Mouse (Mus musculus) heart, embryonic 12.5 days (tissue): ENCODE measurements around the gene Zfp423. TPM values are rescaled to one million over a fixed set of nuclear protein-coding genes. Genes with fewer than 3 reads are reported as not detected.
A peak's percentile ranks its signal among the peaks of the same experiment; 100 is the strongest.

ENCODE experiments used
- ATAC-seq: fragments of 200-750 bp; cut with Nextera tagmentation; 2 replicates; pipeline ENCODE4 v1.8.0; 2017; ENCODE audit warnings: moderate TSS enrichment, moderate library complexity; ENCODE audit not compliant: insufficient number of reproducible peaks, low FRiP score
- H3K27ac ChIP-seq: fragments of 300-500 bp; sonication (generic); 2 replicates; pipeline ENCODE4 v1.5.1; 2016; ENCODE audit warnings: mild to moderate bottlenecking, moderate library complexity; ENCODE audit not compliant: poor library complexity, severe bottlenecking
- H3K27me3 ChIP-seq: fragments of 300-500 bp; sonication (generic); replicated peaks from 2 replicates; pipeline ENCODE4 v1.6.1; 2016; ENCODE audit warnings: mild to moderate bottlenecking, moderate library complexity
- H3K36me3 ChIP-seq: fragments of 300-500 bp; sonication (generic); 2 replicates; pipeline ENCODE4 v1.6.1; 2016; ENCODE audit warnings: mild to moderate bottlenecking, moderate library complexity
- H3K4me1 ChIP-seq: fragments of 300-500 bp; sonication (generic); replicated peaks from 2 replicates; pipeline ENCODE4 v1.6.1; 2016; ENCODE audit warnings: mild to moderate bottlenecking
- H3K4me2 ChIP-seq: fragments of 300-500 bp; sonication (generic); 2 replicates; pipeline ENCODE4 v1.6.1; 2016; ENCODE audit warnings: mild to moderate bottlenecking, moderate library complexity
- H3K4me3 ChIP-seq: fragments of 300-500 bp; sonication (generic); 2 replicates; pipeline ENCODE4 v1.5.1; 2016; ENCODE audit warnings: mild to moderate bottlenecking
- H3K9ac ChIP-seq: fragments of 300-500 bp; sonication (generic); 2 replicates; pipeline ENCODE4 v1.6.1; 2016; ENCODE audit warnings: mild to moderate bottlenecking, moderate library complexity
- H3K9me3 ChIP-seq: fragments of 300-500 bp; sonication (generic); replicated peaks from 2 replicates; pipeline ENCODE4 v1.6.1; 2016; ENCODE audit warnings: mild to moderate bottlenecking, moderate library complexity
- WGBS: fragments of 180-500 bp; shearing (Covaris S2); methylation state at CpG from one replicate; pipeline ENCODE4 v1.1.7; 2016; 5-methylcytosine and 5-hydroxymethylcytosine counted together
- polyA plus RNA-seq: library from polyadenylated mRNA; unstranded; fragments of >200 nt; fragmentation: Nextera tagmentation; extraction: Ambion mirVana; gene quantifications from 2 replicates; pipeline ENCODE4 v1.2.1, GENCODE M21; 2016

Gene Zfp423
- polyA plus RNA-seq, 1 experiment from 2014 or later, result 6.3 TPM

DNA sequence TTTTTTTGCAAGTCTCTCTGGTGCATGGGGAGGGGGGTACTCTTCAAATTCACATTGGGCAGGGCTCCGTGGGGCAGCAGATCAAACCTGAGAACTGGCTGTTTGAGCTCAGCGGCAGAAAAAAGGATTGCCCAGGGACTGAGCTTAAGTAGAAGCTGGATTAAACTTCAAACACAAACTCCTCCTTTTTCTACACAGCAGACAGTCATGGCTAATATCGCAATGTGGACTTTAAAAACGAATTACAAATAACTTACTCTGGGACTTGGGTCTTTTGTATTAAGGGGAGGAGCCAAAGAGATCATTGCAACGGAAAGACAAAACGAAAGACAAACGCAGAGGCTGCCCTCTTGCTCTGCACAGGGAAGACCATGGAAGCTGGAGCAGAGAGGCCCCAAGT lies 136.2 kb downstream of the Zfp423 start:
- Histone ChIP-seq H3K4me3 (no peak overlapping the region), H3K27me3 (no peaks in the 10 kb centered on the region), H3K9me3 (no peaks in the 10 kb centered on the region; the same call in 1 of the 2 replicates), H3K4me2 (peak overlapping the region; percentile 48; the same call in 1 of the 2 replicates), H3K4me1 (peaks cover 23% of the 10 kb centered on the region), H3K36me3 (no peaks in the 10 kb centered on the region), H3K27ac (no peak overlapping the region), H3K9ac (no peak overlapping the region)
- no peak for ATAC-seq
- WGBS, result 23% methylated on average over 7 of the region's 7 CpGs

DNA sequence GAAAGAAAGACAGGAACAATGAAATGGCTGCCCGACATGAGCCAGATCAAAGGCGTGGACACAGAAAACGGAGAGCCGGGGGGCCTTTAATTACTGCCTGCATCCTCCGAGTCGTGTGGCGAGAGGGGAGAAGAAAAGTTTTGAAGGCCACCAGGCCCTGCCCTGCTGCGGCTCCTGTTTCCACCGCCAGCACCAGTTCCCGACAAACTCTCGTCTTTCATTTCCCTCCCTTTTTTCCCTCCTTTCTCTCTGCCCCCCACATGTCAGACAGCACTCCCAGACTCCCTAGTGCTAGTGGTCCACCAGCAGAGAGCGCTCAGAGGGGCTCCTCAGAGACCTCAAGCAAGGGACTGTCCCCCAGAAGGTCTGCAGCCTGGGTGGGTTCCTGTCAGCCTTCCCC lies 136.7 kb downstream of the Zfp423 start:
- H3K9ac ChIP-seq, result peak overlapping the region; percentile 41; the same call in 1 of the 2 replicates
- H3K27me3 ChIP-seq, result no peaks in the 10 kb centered on the region
- no peaks in the 10 kb centered on the region; the same call in 1 of the 2 replicates for H3K9me3 ChIP-seq
- WGBS, result 28% methylated on average over 12 of the region's 12 CpGs
- H3K36me3 ChIP-seq, result no peaks in the 10 kb centered on the region
- no peak overlapping the region for H3K4me3 ChIP-seq
- peak overlapping the region; percentile 48 for H3K4me2 ChIP-seq
- peak overlapping the region; percentile 39 for H3K27ac ChIP-seq
- peaks cover 23% of the 10 kb centered on the region for H3K4me1 ChIP-seq
- no peak for ATAC-seq

DNA sequence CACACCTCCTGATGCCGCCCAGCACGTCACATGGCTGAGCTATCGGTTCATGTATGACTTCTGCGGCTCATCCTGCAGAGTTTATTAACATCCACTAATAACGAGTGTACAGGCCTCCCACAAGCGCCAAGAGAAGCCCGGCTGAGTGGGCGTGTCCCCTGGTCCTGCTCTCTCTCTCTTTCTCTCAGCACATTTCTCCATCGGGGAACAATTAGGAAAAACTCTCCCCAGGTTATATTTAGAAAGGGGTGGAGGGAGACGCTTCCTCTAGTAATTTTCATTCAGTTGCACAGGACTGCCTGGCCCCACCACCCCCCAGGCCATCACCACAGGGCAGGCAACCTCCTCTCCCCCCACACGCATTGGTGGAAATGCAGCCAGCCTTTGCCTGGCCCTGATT lies 137.2 kb downstream of the Zfp423 start:
- H3K36me3 ChIP-seq, result no peaks in the 10 kb centered on the region
- WGBS, result 43% methylated on average over 11 of the region's 11 CpGs
- no peak overlapping the region for H3K9ac ChIP-seq
- H3K27ac ChIP-seq, result no peak overlapping the region
- no peak for ATAC-seq
- peak overlapping the region; percentile 48 for H3K4me2 ChIP-seq
- peaks cover 23% of the 10 kb centered on the region for H3K4me1 ChIP-seq
- H3K27me3 ChIP-seq, result no peaks in the 10 kb centered on the region
- no peaks in the 10 kb centered on the region; the same call in 1 of the 2 replicates for H3K9me3 ChIP-seq
- H3K4me3 ChIP-seq, result no peak overlapping the region

DNA sequence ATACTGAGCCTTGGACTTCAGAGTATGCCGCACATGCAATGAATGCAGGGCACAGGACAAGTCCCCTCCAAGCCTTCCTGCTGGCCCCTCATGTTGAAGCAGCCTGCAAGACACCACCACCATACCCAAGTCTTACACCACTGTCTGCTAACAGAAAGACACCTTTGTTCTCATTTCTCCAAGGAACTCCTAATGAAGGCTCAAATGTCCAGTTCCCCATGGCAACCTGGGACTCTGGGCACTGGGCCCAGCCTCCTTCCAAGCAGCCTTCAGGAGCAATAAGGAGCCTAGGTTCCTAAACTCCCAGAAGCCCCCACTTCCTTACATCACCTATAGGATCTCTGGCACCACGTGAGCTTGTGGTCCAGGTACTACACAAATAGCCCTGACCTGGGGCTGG lies 137.7 kb downstream of the Zfp423 start:
- ATAC-seq, result no peak

GRCm38 (mm10) chr8:87819263-87819662 lies 140.1 kb downstream of the Zfp423 start:
- H3K36me3 ChIP-seq, result no peaks in the 10 kb centered on the region
- H3K9ac ChIP-seq, result no peak overlapping the region
- H3K4me2 ChIP-seq, result no peak overlapping the region
- peaks cover 25% of the 10 kb centered on the region for H3K4me1 ChIP-seq
- H3K27me3 ChIP-seq, result no peaks in the 10 kb centered on the region
- no peak overlapping the region for H3K4me3 ChIP-seq
- H3K9me3 ChIP-seq, result no peaks in the 10 kb centered on the region; the same call in 1 of the 2 replicates
- no peak overlapping the region for H3K27ac ChIP-seq
- no peak for ATAC-seq
- 86% methylated on average over 3 of the region's 3 CpGs for WGBS

More for the DNA sequence above, 137.7 kb downstream of the Zfp423 start:
- H3K4me1 ChIP-seq, result peaks cover 23% of the 10 kb centered on the region
- no peaks in the 10 kb centered on the region for H3K36me3 ChIP-seq
- H3K27ac ChIP-seq, result 0 out of 2 replicates have a peak overlapping the region, but pooled peaks have one; percentile 25
- H3K4me3 ChIP-seq, result no peak overlapping the region
- H3K27me3 ChIP-seq, result no peaks in the 10 kb centered on the region
- WGBS, result 71% methylated on average over 2 of the region's 2 CpGs
- no peaks in the 10 kb centered on the region; the same call in 1 of the 2 replicates for H3K9me3 ChIP-seq
- H3K9ac ChIP-seq, result no peak overlapping the region
- H3K4me2 ChIP-seq, result no peak overlapping the region

GRCm38 (mm10) chr8:87818506-87818905 lies 140.9 kb downstream of the Zfp423 start:
- WGBS, result 82% methylated on average over 7 of the region's 7 CpGs
- Histone ChIP-seq H3K9ac (no peak overlapping the region), H3K4me2 (no peak overlapping the region), H3K4me1 (peaks cover 25% of the 10 kb centered on the region), H3K9me3 (no peaks in the 10 kb centered on the region; the same call in 1 of the 2 replicates), H3K36me3 (no peaks in the 10 kb centered on the region), H3K27me3 (no peaks in the 10 kb centered on the region), H3K27ac (no peak overlapping the region), H3K4me3 (no peak overlapping the region)
- ATAC-seq, result no peak

DNA sequence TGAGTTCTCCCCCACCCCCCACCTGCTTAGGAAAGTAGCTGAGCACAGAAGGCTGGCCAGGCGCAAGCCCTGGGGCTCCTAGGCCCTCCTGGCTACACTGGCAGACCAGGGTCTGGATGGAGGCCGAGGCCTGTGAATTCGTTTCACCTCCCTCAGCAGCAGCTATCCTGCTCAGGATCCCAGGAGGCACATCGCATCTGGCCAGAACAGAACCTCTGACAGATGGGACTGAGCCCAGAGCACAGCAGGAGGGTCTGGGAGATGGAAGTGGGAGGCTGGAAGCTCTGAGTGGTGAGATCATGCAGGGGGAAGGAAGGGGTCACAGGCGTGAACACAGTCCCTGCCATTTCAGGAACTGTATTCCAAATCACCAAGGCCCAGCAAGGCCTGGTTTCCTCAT lies 143.3 kb downstream of the Zfp423 start:
- 0 out of 2 replicates have a peak, but pooled peaks have one; percentile 4 for ATAC-seq
- Histone ChIP-seq H3K36me3 (no peaks in the 10 kb centered on the region), H3K9ac (no peak overlapping the region), H3K4me3 (no peak overlapping the region), H3K27me3 (no peaks in the 10 kb centered on the region), H3K9me3 (no peaks in the 10 kb centered on the region; the same call in 1 of the 2 replicates), H3K27ac (no peak overlapping the region), H3K4me1 (peaks cover 10% of the 10 kb centered on the region), H3K4me2 (no peak overlapping the region)
- 34% methylated on average over 5 of the region's 5 CpGs for WGBS

GRCm38 (mm10) chr8:87812661-87813060 lies 146.7 kb downstream of the Zfp423 start:
- no peak overlapping the region for H3K9ac ChIP-seq
- no peak overlapping the region for H3K4me2 ChIP-seq
- H3K9me3 ChIP-seq, result no peaks in the 10 kb centered on the region
- no peak overlapping the region for H3K27ac ChIP-seq
- peaks cover 14% of the 10 kb centered on the region for H3K4me1 ChIP-seq
- no peak for ATAC-seq
- 65% methylated on average over 12 of the region's 12 CpGs for WGBS
- H3K36me3 ChIP-seq, result no peaks in the 10 kb centered on the region
- H3K27me3 ChIP-seq, result no peaks in the 10 kb centered on the region
- no peak overlapping the region for H3K4me3 ChIP-seq

DNA sequence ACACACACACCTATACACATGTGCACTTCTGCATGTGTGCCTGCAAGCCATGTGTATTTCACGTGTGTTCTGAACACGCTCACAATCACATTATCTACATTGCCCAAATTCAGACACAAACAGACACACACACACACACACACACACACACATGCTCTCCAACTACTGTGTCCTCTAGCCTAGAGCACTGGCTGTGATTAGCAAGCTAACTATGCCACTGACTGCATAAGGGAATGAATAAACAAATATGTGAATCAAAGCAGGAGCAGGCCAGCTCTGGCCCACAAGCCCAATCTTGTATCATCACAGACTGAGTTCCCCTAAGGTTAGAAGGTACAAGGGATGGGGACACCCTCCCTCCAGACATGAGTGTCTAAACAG lies 147.3 kb downstream of the Zfp423 start:
- Histone ChIP-seq H3K27ac (no peak overlapping the region), H3K27me3 (no peaks in the 10 kb centered on the region), H3K4me3 (no peak overlapping the region), H3K36me3 (no peaks in the 10 kb centered on the region), H3K4me1 (peaks cover 14% of the 10 kb centered on the region), H3K9me3 (no peaks in the 10 kb centered on the region), H3K4me2 (no peak overlapping the region), H3K9ac (no peak overlapping the region)
- ATAC-seq, result no peak
- 76% methylated on average over 2 of the region's 2 CpGs for WGBS

DNA sequence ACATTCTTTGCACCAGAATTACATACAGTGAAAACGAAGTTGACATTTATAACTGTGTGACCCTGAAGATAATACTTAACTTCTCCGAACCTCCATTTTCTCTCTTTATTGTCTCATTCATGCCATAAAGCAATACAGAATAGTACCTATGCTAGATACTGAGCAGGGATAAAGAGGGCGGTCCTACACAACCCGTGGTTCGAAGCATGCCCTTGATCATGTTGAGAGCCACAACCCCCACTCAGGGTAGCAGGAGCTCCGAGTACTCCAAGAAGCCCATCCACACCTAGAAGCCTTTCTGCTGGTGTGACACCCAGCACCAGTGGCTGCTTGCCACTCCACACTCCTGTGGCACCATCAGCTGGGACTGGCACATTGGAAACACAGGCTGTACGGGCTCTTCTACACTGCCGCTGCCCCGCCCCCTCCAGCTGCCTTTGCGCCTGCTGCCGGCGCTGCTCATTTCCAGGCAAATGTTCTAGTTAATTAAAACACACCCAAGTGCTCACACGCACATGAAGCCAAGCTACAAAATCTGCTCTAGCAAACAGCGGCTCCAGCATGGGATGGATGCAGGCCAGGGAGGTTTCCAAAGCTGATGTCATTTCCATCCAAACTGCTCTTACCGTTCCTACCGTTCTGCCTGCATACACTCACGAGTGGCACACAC lies 147.9 kb downstream of the Zfp423 start:
- Histone ChIP-seq H3K36me3 (no peaks in the 10 kb centered on the region), H3K27ac (no peak overlapping the region), H3K27me3 (no peaks in the 10 kb centered on the region), H3K4me1 (peaks cover 14% of the 10 kb centered on the region), H3K9me3 (no peaks in the 10 kb centered on the region), H3K9ac (no peak overlapping the region), H3K4me2 (no peak overlapping the region), H3K4me3 (no peak overlapping the region)
- ATAC-seq, result no peak
- WGBS, result 87% methylated on average over 17 of the region's 17 CpGs

GRCm38 (mm10) chr8:87810771-87811170 lies 148.6 kb downstream of the Zfp423 start:
- Histone ChIP-seq H3K4me1 (peaks cover 11% of the 10 kb centered on the region), H3K4me3 (no peak overlapping the region), H3K9ac (no peak overlapping the region), H3K9me3 (no peaks in the 10 kb centered on the region), H3K36me3 (no peaks in the 10 kb centered on the region), H3K27ac (no peak overlapping the region), H3K4me2 (no peak overlapping the region), H3K27me3 (no peaks in the 10 kb centered on the region)
- 60% methylated on average over 6 of the region's 6 CpGs for WGBS
- ATAC-seq, result no peak
